Mouse (Mus musculus) kidney, postnatal 0 days (tissue): Measurements from ENCODE around the gene Svs4. TPM values are rescaled to one million over a fixed set of nuclear protein-coding genes. Genes with fewer than 3 reads are reported as not detected.
"Not testable (repeated sequence)": the region's sequence is repeated elsewhere in the genome, so short reads cannot be mapped to it uniquely, and the experiment has no call there.

Source experiments
- ATAC-seq: fragments of 200-750 bp; cut with Nextera tagmentation; replicated peaks from 2 replicates; pipeline ENCODE4 v1.8.0; 2017; ENCODE audit warnings: low read depth, moderate number of reproducible peaks, moderate TSS enrichment, moderate library complexity; ENCODE audit not compliant: low FRiP score
- DNase-seq: peaks from one replicate; pipeline ENCODE4 v3.0.0-alpha.2; 2016; ENCODE audit warnings: low spot score
- H3K27ac ChIP-seq: fragments of 300-500 bp; sonication (generic); 2 replicates; pipeline ENCODE4 v1.5.1; 2014; ENCODE audit warnings: mild to moderate bottlenecking
- H3K27me3 ChIP-seq: fragments of 300-500 bp; sonication (generic); 2 replicates; pipeline ENCODE4 v1.6.1; 2014; ENCODE audit warnings: low read length, mixed read lengths; ENCODE audit not compliant: insufficient read depth
- H3K36me3 ChIP-seq: fragments of 300-500 bp; sonication (generic); 2 replicates; pipeline ENCODE4 v1.6.1; 2014; ENCODE audit warnings: low read length, mixed read lengths; ENCODE audit not compliant: insufficient read depth
- H3K4me1 ChIP-seq: fragments of 300-500 bp; sonication (generic); replicated peaks from 2 replicates; pipeline ENCODE4 v1.6.1; 2014; ENCODE audit warnings: antibody characterized with exemption, low read length, mixed read lengths; ENCODE audit not compliant: insufficient read depth
- H3K4me2 ChIP-seq: fragments of 300-500 bp; sonication (generic); 2 replicates; pipeline ENCODE4 v1.6.1; 2014; ENCODE audit warnings: mild to moderate bottlenecking, low read length, moderate library complexity, mixed read lengths
- H3K4me3 ChIP-seq: fragments of 300-500 bp; sonication (generic); replicated peaks from 2 replicates; pipeline ENCODE4 v1.5.1; 2014; ENCODE audit warnings: low read depth, low read length
- H3K9ac ChIP-seq: fragments of 300-500 bp; sonication (generic); 2 replicates; pipeline ENCODE4 v1.6.1; 2014; ENCODE audit warnings: low read depth, low read length
- H3K9me3 ChIP-seq: fragments of 300-500 bp; sonication (generic); replicated peaks from 2 replicates; pipeline ENCODE4 v1.6.1; 2016; ENCODE audit warnings: low read length, inconsistent platforms, mixed read lengths
- CTCF ChIP-seq: IDR thresholded peaks from 2 replicates; pipeline ENCODE4 v1.5.1; 2016; ENCODE audit warnings: antibody characterized with exemption, low read depth, mild to moderate bottlenecking, moderate library complexity
- WGBS: fragments of 180-500 bp; shearing (Covaris S2); extraction: QIAGEN DNeasy Blood & Tissue Kit; methylation state at CpG from one replicate; pipeline ENCODE4 v1.1.7; 2014; 5-methylcytosine and 5-hydroxymethylcytosine counted together
- polyA plus RNA-seq: library from polyadenylated mRNA; unstranded; fragments of >200 nt; fragmentation: Nextera tagmentation; extraction: Ambion mirVana; gene quantifications from 2 replicates; pipeline ENCODE4 v1.2.1, GENCODE M21; 2015

The Svs4 gene
- polyA plus RNA-seq, result not detected in 2 replicates

DNA sequence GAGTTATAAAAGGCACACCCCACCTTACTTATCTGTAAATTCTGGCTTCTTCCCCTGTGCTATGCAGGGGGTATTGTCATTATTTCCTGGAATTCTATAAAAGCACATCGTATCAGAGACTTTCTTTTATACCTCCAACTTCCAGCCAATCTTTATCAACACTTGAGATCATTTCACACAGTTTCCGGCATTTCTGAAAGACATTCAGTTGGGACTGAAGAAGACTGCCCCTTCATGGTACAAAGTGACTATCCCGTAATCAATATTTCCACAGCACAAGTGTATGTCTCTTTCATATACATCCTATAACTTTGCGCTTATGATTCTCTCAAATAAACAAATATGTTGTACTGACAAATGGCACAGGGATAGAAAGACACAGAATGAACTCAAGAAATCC, at the start of gene Svs4:
Svs4 (minus strand) TSS at position 101 of the 400 bp plus-strand sequence.
- H3K9ac ChIP-seq, result no peak within 1 kb of the TSS
- H3K36me3 ChIP-seq, result no peaks in the 10 kb centered on the region
- H3K9me3 ChIP-seq, result no peaks in the 10 kb centered on the region
- 92% methylated on average over 4 of the region's 4 CpGs for WGBS
- H3K4me2 ChIP-seq, result no peak within 1 kb of the TSS
- ATAC-seq (no peak), DNase-seq (no peak)
- H3K27me3 ChIP-seq, result no peaks in the 10 kb centered on the region
- no peak within 1 kb of the TSS for H3K4me3 ChIP-seq
- no peak for TF ChIP-seq CTCF
- no peaks in the 10 kb centered on the region for H3K4me1 ChIP-seq
- H3K27ac ChIP-seq, result no peak within 1 kb of the TSS

DNA sequence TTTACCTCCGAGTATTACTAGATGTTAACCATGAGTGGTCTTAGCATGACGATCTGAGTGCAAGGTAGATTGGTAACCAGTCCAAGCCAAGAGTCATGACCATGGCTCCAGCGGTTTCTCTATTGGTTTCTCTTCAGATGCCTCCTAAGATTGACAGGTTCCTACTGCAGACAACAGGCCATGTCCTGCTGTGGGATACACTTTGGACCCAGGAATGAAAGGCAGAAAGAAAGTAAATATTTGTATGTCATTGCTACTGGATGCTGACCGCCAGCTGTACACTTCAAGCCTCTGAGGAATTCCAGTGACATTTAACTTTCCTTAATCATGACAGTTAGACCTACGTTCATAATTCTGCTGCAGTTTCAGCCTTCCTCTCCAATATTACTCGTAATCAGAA, 42.7 kb upstream of the Svs4 start:
- TF ChIP-seq CTCF, result no peak

DNA sequence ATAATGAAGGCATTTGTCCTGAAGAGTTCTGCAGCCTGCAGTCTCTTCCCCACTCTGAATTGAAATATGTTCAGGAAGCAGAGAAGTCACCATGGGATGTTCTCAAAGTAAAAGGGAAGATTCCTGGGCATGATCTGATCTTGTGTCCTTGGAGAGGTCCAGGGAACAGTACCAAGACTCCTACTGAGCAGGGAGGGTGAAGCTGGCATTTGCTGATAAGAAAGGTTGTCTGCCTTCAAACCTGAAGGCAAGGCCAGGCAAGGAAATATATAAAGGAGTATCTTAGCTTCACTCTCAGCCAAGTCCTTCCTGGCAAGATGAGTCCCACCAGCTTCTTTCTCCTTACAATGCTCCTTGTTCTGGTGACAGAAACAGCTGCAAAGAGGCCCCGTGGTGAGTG, 38.2 kb upstream of the Svs4 start, which contains the start of gene Svs6:
Svs6 (plus strand) TSS at position 301 of the 400 bp plus-strand sequence.
- 88% methylated on average over 1 of the region's 1 CpGs for WGBS
- not testable (repeated sequence) for ATAC-seq

More for the DNA sequence above, 42.7 kb upstream of the Svs4 start:
- Histone ChIP-seq H3K4me2 (no peak overlapping the region), H3K36me3 (no peaks in the 10 kb centered on the region), H3K27ac (no peak overlapping the region), H3K27me3 (no peaks in the 10 kb centered on the region), H3K9ac (no peak overlapping the region), H3K4me1 (no peaks in the 10 kb centered on the region), H3K9me3 (no peaks in the 10 kb centered on the region), H3K4me3 (no peak overlapping the region)
- DNase-seq (no peak), ATAC-seq (no peak)
- WGBS, result 87% methylated on average over 6 of the region's 6 CpGs

DNA sequence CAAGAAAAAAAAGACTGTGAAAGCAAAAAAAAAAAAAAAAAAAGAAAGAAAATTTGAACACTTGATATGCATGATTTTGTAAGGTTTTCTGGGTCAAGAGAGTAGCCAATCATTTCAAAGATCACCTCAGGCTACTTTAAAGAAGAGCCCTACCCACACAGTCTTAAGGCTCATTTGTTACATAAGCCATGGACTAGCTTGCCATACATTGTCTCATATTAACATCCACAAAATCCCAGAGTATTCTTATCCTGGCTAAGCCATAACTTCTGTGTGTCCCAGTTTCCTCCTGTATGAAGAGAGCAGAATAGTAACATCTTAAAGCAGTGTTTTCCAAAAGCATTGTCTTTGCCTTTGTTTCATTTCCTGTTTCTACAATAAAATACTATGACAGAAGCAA, 37.2 kb upstream of the Svs4 start:
- H3K4me2 ChIP-seq, ATAC-seq, H3K27ac ChIP-seq, H3K9ac ChIP-seq, H3K9me3 ChIP-seq, H3K27me3 ChIP-seq, H3K4me3 ChIP-seq, H3K36me3 ChIP-seq, H3K4me1 ChIP-seq, DNase-seq: not testable (repeated sequence)

More for the DNA sequence above, 38.2 kb upstream of the Svs4 start, which contains the start of gene Svs6:
- H3K27me3 ChIP-seq, H3K4me3 ChIP-seq, H3K9me3 ChIP-seq, H3K36me3 ChIP-seq, DNase-seq, H3K9ac ChIP-seq, H3K4me1 ChIP-seq, H3K4me2 ChIP-seq, H3K27ac ChIP-seq: not testable (repeated sequence)

DNA sequence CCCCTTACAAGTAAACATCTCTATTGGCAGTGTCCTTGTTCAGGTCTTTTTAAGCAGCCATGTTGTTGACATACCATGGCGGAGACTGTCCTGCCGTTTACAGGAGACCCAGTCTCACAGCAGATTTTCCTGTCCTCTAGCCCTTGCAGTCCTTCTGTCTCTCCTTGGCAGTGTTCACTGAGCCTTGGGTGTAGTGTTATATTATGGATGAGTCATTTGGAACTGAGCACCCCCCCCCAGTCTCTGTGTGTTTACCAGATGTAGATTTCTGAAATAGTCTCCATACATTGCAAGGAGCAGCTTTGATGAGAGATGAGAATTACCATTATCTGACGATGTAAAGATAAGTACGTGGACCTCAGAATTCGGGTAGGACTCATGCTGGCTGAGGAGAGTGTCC, 34.3 kb upstream of the Svs4 start:
- no peak for TF ChIP-seq CTCF
- DNase-seq, result no peak
- Histone ChIP-seq H3K9ac (no peak overlapping the region), H3K27ac (no peak overlapping the region), H3K4me1 (no peaks in the 10 kb centered on the region), H3K4me2 (no peak overlapping the region), H3K27me3 (no peaks in the 10 kb centered on the region), H3K36me3 (no peaks in the 10 kb centered on the region), H3K4me3 (no peak overlapping the region), H3K9me3 (no peaks in the 10 kb centered on the region)
- WGBS, result 88% methylated on average over 5 of the region's 5 CpGs
- ATAC-seq, result no peak

DNA sequence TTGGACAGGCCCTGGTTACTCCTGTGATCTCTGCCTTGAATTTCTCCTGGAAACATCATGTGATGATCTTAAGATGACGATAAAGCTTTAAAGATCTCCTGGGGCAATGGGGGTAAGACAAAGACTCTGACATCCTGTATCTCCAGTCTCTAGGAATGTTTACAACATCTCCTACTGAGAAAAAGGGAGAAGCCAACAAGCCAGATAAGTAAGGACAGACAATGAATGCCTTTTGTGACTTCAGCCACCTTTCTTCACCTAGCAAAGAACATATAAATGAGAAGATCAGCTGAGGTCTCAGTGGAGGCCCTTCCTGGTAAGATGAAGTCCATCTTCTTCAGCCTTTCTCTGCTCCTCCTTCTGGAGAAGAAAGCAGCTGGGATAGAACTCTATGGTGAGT, 10.7 kb upstream of the Svs4 start, which contains the start of gene Svs3a:
Svs3a (plus strand) TSS at position 301 of the 400 bp plus-strand sequence.
- not testable (repeated sequence) for H3K4me2 ChIP-seq, H3K36me3 ChIP-seq, ATAC-seq, H3K4me1 ChIP-seq, H3K27me3 ChIP-seq, H3K27ac ChIP-seq, H3K4me3 ChIP-seq, H3K9ac ChIP-seq, DNase-seq, H3K9me3 ChIP-seq
- 70% methylated on average over 1 of the region's 1 CpGs for WGBS

DNA sequence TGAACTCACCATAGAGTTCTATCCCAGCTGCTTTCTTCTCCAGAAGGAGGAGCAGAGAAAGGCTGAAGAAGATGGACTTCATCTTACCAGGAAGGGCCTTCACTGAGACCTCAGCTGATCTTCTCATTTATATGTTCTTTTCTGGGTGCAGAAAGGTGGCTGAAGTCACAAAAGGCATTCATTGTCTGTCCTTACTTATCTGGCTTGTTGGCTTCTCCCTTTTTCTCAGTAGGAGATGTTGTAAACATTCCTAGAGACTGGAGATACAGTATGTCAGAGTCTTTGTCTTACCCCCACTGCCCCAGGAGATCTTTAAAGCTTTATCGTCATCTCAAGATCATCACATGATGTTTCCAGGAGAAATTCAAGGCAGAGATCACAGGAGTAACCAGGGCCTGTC, 21.7 kb downstream of the Svs4 start, which contains the start of gene Svs3b:
Svs3b (minus strand) TSS at position 101 of the 400 bp plus-strand sequence.
- H3K27ac ChIP-seq, H3K4me2 ChIP-seq, H3K4me1 ChIP-seq, H3K9ac ChIP-seq, H3K36me3 ChIP-seq, DNase-seq, H3K9me3 ChIP-seq, H3K4me3 ChIP-seq, ATAC-seq, H3K27me3 ChIP-seq: not testable (repeated sequence)
- 72% methylated on average over 1 of the region's 1 CpGs for WGBS
